Mouse (Mus musculus): Measurements from ENCODE around the gene Mall. TPM values are rescaled to one million over a fixed set of nuclear protein-coding genes. Genes with fewer than 3 reads are reported as not detected.

Mall gene
- total and polyA plus RNA-seq, 3 experiments = not detected

DNA sequence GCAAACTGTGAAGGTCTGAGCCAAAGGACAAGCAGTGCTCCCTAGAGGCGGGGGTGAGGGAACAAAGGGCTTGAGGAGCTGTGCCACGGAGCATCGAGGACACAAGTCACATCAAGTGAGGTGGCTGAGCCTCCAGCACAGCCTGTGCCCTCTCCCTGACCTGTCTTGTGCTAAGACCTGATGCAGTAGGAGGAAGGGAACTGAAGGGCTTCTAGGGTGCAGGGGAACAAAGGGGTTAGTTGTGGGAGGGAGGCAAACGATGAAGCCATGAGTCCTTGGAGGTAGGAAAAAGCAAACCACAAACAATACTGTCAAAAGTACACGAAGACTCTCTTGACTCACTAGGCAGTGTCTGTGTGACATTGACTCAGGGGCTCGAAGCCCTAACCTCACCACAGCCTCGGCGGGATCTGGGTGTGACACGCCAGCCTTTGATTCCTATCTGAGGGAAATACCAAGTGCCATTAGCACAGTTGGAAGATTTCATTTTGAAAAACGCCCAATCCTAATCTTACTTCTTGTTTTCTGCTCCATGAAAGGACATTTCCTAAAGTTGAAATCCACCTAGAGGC is 30.8 kb upstream of the Mall start:
- no peak for DNase-seq (ENCODE audit: low spot score)
- Histone ChIP-seq H3K4me3 (ENCODE audit: low read depth, low read length) (no peak overlapping the region), H3K4me1 (ENCODE audit: insufficient read depth, low read depth, low read length) (peaks cover 5% of the 10 kb centered on the region; the same call in 1 of the 2 replicates), H3K27me3 (ENCODE audit: insufficient read depth, low read length) (no peaks in the 10 kb centered on the region), H3K9me3 (replicated peaks) (no peaks in the 10 kb centered on the region), H3K36me3 (replicated peaks) (peaks cover 8% of the 10 kb centered on the region)
- TF ChIP-seq GATA2 (IDR thresholded peaks at IDR 0.05; ENCODE audit: borderline replicate concordance, low read depth, low read length) (no peak), TAL1 (conservative IDR thresholded peaks at IDR 0.05; ENCODE audit: low read depth, low read length) (no peak), CTCF (IDR thresholded peaks at IDR 0.05; ENCODE audit: low read depth, low read length) (no peak), GATA1 (IDR thresholded peaks at IDR 0.05; ENCODE audit: borderline replicate concordance, low read length) (no peak), POLR2AphosphoS5 (IDR thresholded peaks at IDR 0.05; ENCODE audit: insufficient replicate concordance, low read depth, low read length) (no peak)
- ATAC-seq (ENCODE audit: extremely low read depth, insufficient number of reproducible peaks, low FRiP score, poor library complexity, severe bottlenecking) = no peak

DNA sequence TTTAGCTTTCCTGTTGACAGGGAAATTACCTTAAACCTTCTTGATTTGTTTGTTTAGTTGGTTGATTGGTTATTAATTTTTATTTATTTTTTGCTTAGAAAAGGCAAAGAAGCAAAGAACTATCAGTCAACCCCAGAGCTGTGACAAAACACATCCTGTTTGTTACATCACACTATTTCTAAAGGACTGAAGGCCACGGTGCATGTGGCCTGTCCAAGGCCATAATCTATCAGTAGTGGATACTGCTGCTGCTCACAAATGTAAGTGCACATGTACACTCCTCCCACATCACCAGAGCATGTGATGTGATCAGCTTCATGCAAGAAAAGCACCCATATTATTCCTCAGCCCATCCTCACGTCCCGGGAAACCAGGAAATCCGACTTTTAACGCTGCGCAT is 30.3 kb upstream of the Mall start:
- Histone ChIP-seq H3K36me3 (replicated peaks) (peaks cover 8% of the 10 kb centered on the region), H3K9me3 (replicated peaks) (no peaks in the 10 kb centered on the region), H3K4me3 (ENCODE audit: low read depth, low read length) (no peak overlapping the region), H3K27me3 (ENCODE audit: insufficient read depth, low read length) (no peaks in the 10 kb centered on the region), H3K4me1 (ENCODE audit: insufficient read depth, low read depth, low read length) (peaks cover 5% of the 10 kb centered on the region; the same call in 1 of the 2 replicates)
- TF ChIP-seq CTCF (IDR thresholded peaks at IDR 0.05; ENCODE audit: low read depth, low read length) (no peak), GATA1 (IDR thresholded peaks at IDR 0.05; ENCODE audit: borderline replicate concordance, low read length) (no peak), GATA2 (IDR thresholded peaks at IDR 0.05; ENCODE audit: borderline replicate concordance, low read depth, low read length) (no peak), TAL1 (conservative IDR thresholded peaks at IDR 0.05; ENCODE audit: low read depth, low read length) (no peak), POLR2AphosphoS5 (IDR thresholded peaks at IDR 0.05; ENCODE audit: insufficient replicate concordance, low read depth, low read length) (no peak)
- ATAC-seq (ENCODE audit: extremely low read depth, insufficient number of reproducible peaks, low FRiP score, poor library complexity, severe bottlenecking) = no peak
- DNase-seq (ENCODE audit: low spot score) = no peak

DNA sequence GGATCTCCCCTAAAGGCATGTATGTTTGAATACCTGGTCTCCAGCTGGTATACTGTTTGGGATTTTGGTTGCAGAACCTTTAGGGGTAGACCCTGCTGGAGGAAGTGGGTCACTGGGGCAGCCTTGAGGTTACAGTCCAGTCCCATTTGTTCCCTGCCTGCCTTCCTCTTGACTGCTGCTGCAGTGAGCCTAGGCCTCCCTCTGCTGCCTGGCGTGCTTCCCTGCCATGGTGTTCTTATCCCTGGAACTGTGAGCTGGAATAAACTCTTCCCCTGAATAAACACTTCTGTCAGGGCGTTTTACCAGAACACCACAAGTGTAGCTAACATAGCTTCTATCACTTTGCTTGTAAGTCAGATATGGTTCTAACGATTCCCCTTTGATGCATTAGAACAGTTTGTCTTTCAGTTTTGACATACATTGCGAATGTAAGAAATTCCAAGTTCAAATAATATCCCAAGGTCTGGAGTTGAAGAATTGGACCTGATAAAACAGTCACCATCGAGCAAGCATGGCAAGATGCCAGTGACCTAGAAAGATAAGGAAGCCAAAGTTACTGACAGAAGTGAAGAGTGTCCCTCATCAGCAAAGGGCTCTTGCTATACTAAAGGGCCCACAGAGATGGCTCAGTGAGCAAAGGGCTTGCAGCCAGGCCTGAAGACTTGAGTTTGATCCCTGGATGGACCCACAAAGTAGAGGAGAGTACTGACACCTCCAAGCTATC is 29.6 kb upstream of the Mall start:
- DNase-seq (ENCODE audit: low spot score) (no peak), ATAC-seq (ENCODE audit: extremely low read depth, insufficient number of reproducible peaks, low FRiP score, poor library complexity, severe bottlenecking) (no peak)
- Histone ChIP-seq H3K9me3 (replicated peaks) (no peaks in the 10 kb centered on the region), H3K36me3 (replicated peaks) (peaks cover 8% of the 10 kb centered on the region), H3K4me1 (ENCODE audit: insufficient read depth, low read depth, low read length) (peaks cover 5% of the 10 kb centered on the region; the same call in 1 of the 2 replicates), H3K27me3 (ENCODE audit: insufficient read depth, low read length) (no peaks in the 10 kb centered on the region), H3K4me3 (ENCODE audit: low read depth, low read length) (no peak overlapping the region)
- TF ChIP-seq CTCF (IDR thresholded peaks at IDR 0.05; ENCODE audit: low read depth, low read length) (no peak), TAL1 (conservative IDR thresholded peaks at IDR 0.05; ENCODE audit: low read depth, low read length) (no peak), GATA1 (IDR thresholded peaks at IDR 0.05; ENCODE audit: borderline replicate concordance, low read length) (no peak), GATA2 (IDR thresholded peaks at IDR 0.05; ENCODE audit: borderline replicate concordance, low read depth, low read length) (no peak), POLR2AphosphoS5 (IDR thresholded peaks at IDR 0.05; ENCODE audit: insufficient replicate concordance, low read depth, low read length) (no peak)

DNA sequence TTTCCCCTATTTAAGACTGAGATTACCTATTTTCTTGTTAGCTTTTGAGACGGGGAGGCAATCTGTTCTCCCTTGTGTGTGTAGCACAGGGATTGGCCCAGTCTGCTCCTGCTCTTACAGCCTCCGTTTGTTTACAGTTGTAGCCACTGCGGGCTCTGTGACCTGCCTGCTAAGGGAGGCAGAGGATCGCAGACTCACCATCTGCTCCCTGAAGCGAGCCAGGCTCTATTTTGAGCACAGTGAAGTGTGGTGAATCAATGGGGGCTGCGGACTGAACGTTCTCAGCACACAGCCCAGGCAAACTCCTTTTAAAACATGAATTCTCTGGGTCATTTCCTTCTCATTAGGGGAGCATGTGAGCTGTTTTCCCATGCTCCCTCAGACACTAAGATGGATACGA is 27.4 kb upstream of the Mall start:
- Histone ChIP-seq H3K27me3 (ENCODE audit: insufficient read depth, low read length) (no peaks in the 10 kb centered on the region), H3K4me1 (ENCODE audit: insufficient read depth, low read depth, low read length) (peaks cover 5% of the 10 kb centered on the region; the same call in 1 of the 2 replicates), H3K9me3 (replicated peaks) (no peaks in the 10 kb centered on the region), H3K4me3 (ENCODE audit: low read depth, low read length) (no peak overlapping the region), H3K36me3 (replicated peaks) (peaks cover 6% of the 10 kb centered on the region)
- ATAC-seq (ENCODE audit: extremely low read depth, insufficient number of reproducible peaks, low FRiP score, poor library complexity, severe bottlenecking) = no peak
- no peak for TF ChIP-seq CTCF (IDR thresholded peaks at IDR 0.05; ENCODE audit: low read depth, low read length)
- TF ChIP-seq GATA1 (IDR thresholded peaks at IDR 0.05; ENCODE audit: borderline replicate concordance, low read length) = no peak
- TF ChIP-seq POLR2AphosphoS5 (IDR thresholded peaks at IDR 0.05; ENCODE audit: insufficient replicate concordance, low read depth, low read length) = no peak
- no peak for TF ChIP-seq TAL1 (conservative IDR thresholded peaks at IDR 0.05; ENCODE audit: low read depth, low read length)
- TF ChIP-seq GATA2 (IDR thresholded peaks at IDR 0.05; ENCODE audit: borderline replicate concordance, low read depth, low read length) = no peak
- DNase-seq (ENCODE audit: low spot score) = no peak

DNA sequence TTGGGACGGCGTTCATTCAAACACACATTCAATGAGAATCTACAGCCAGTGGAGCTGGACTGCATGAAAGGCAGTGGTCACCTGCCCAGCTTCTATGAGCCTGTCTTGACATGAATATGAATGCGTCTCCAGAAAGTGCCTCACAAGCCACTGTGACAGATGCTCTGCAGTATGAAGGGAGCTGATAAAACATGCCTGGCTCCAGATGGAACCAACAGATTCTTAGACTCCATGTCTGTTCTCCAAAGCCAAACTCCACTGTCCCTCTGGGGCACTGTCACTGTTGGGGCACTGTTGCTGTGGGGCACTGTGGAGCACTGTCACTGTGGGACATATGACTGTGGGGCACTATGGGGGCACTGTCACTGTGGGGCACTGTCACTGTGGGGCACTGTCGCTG is 24.4 kb upstream of the Mall start:
- Histone ChIP-seq H3K4me1 (ENCODE audit: insufficient read depth, low read depth, low read length) (no peaks in the 10 kb centered on the region), H3K9me3 (replicated peaks) (no peaks in the 10 kb centered on the region), H3K4me3 (ENCODE audit: low read depth, low read length) (no peak overlapping the region), H3K36me3 (replicated peaks) (no peaks in the 10 kb centered on the region), H3K27me3 (ENCODE audit: insufficient read depth, low read length) (peaks cover 4% of the 10 kb centered on the region; the same call in 1 of the 2 replicates)
- no peak for ATAC-seq (ENCODE audit: extremely low read depth, insufficient number of reproducible peaks, low FRiP score, poor library complexity, severe bottlenecking)
- TF ChIP-seq POLR2AphosphoS5 (IDR thresholded peaks at IDR 0.05; ENCODE audit: insufficient replicate concordance, low read depth, low read length) (no peak), TAL1 (conservative IDR thresholded peaks at IDR 0.05; ENCODE audit: low read depth, low read length) (no peak), GATA1 (IDR thresholded peaks at IDR 0.05; ENCODE audit: borderline replicate concordance, low read length) (no peak), GATA2 (IDR thresholded peaks at IDR 0.05; ENCODE audit: borderline replicate concordance, low read depth, low read length) (no peak), CTCF (IDR thresholded peaks at IDR 0.05; ENCODE audit: low read depth, low read length) (no peak)
- no peak for DNase-seq (ENCODE audit: low spot score)

DNA sequence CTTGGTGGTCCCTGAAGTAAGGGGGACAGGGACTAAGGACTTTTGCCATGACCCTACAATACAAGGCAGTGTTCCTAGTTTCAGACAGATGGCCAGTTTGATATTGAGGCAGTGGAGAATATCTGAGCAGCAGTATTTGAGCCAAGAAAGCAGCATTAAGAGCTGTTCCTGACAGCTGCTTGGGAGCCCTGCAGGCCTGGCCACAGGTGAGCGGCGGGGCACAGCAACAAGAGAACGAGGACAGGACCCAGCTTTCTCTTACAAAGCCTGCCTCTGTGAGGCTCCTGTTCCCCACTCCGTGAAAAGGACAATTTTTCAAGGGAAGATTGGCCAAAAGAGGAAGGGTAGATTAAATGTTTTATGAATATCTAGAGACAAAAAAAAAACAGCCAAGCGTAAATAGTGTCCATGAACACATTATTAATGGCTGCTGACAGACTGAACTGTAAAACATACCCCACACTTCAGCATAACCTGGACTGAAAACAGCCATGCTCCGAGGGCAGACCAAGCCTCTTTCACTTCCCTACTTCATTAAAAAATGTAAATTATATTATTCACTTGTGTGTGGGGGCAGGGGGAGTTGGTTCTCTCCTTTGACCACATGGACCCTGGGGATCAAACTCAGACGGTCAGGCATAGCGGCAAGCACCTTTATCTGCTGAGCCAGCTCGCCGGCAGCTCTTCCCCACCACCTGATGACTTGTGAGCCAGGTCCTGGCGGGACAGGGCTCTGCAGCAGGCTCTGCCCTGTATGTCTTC is 22.3 kb upstream of the Mall start:
- no peak for DNase-seq (ENCODE audit: low spot score)
- no peak for ATAC-seq (ENCODE audit: extremely low read depth, insufficient number of reproducible peaks, low FRiP score, poor library complexity, severe bottlenecking)
- no peaks in the 10 kb centered on the region for H3K36me3 ChIP-seq (replicated peaks)
- no peak overlapping the region for H3K4me3 ChIP-seq (ENCODE audit: low read depth, low read length)
- no peaks in the 10 kb centered on the region for H3K9me3 ChIP-seq (replicated peaks)
- TF ChIP-seq POLR2AphosphoS5 (IDR thresholded peaks at IDR 0.05; ENCODE audit: insufficient replicate concordance, low read depth, low read length) (no peak), GATA2 (IDR thresholded peaks at IDR 0.05; ENCODE audit: borderline replicate concordance, low read depth, low read length) (no peak), CTCF (IDR thresholded peaks at IDR 0.05; ENCODE audit: low read depth, low read length) (no peak), TAL1 (conservative IDR thresholded peaks at IDR 0.05; ENCODE audit: low read depth, low read length) (no peak), GATA1 (IDR thresholded peaks at IDR 0.05; ENCODE audit: borderline replicate concordance, low read length) (no peak)
- peaks cover 6% of the 10 kb centered on the region for H3K27me3 ChIP-seq (ENCODE audit: insufficient read depth, low read length)
- no peaks in the 10 kb centered on the region for H3K4me1 ChIP-seq (ENCODE audit: insufficient read depth, low read depth, low read length)

Data from G1E (cell line).